Mouse (Mus musculus) left cerebral cortex, postnatal 36 days (tissue): Measurements from ENCODE around the gene Kif11. TPM values are rescaled to one million over a fixed set of nuclear protein-coding genes. Genes with fewer than 3 reads are reported as not detected.

ENCODE experiments used
- DNase-seq, 2 experiments: peaks; one replicate each; pipeline ENCODE4 v3.0.0; 2021 to 2022; ENCODE audit warnings: low spot score in 2 of 2, mixed read lengths in 1 of 2
- intact Hi-C: fragments of 180-260 bp; cut with DNase I; formaldehyde crosslinking; loops from one replicate; pipeline ENCODE4 v1.15.1; 2025
- total RNA-seq, 2 experiments: library from RNA; stranded (reverse); gene quantifications; 2 replicates each; pipeline ENCODE4 v1.2.3; 2021

The Kif11 gene
- total RNA-seq, 2 experiments from 2014 or later = 1.1 TPM

DNA sequence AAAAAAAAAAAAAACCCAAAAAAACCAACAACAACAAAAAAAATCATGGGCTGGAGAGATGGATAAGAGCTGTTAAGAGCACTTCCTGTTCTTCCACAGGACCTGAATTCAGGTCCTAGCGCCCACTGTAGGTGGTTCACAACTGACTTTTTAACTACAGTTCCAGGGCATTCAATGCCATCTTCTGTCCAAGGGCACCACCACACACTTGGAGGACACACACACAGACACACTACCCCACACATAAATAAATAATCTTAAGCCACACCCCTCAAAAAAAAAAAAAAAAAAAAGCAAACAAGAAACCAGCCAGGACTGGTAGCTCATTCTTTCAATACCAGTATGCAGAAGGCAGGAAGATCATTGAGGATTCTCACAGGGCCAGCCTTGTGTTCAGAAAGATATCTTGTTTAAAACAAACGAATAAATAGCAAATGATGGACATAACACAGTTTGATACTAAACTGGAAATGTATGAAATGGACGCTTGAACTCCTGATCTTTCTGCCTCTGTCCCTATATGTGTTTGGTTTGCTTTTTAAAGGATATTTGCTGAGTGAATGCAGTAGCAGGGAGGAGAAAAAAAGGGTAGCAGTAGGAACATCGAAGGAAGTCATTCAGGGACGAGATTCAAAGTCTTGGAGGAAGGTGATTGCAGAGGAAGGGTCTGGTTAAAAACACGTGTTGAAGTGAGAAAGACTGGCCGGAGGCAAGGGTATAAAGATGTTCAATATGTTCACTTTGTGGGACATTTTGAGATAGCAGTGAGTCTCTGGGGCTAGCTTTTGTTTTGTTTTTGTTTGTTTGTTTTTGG is 1.1 kb upstream of the Kif11 start:
- intact Hi-C loops = no loop called here
- DNase-seq = no peak

DNA sequence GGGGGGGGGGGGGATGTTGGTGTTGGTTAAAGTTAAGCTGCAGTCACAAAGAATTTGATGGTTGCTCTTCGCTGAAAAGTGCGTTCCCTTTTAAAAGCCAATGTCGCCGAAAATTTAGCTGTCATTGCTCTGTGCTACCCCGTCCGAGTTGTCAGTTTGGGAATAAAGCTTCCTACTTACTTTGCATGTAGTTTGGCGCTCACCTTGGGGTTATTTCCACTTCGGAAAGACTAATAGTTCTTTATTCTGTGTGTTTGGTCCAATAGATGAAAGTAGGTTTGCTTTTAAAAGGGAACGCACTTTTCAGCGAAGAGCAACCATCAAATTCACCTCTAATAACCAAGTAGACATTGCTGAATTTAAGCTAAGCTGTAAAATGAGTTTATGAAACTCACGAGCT is 638 bp downstream of the Kif11 start:
- intact Hi-C loops = no loop called here
- no peak for DNase-seq

GRCm38 (mm10) chr19:37377404-37377990 is 1.3 kb downstream of the Kif11 start:
- DNase-seq = no peak
- intact Hi-C loops = no loop called here

GRCm38 (mm10) chr19:37378816-37379215 is 2.6 kb downstream of the Kif11 start:
- intact Hi-C loops = no loop called here
- no peak for DNase-seq

- no peak for DNase-seq
- intact Hi-C loops = no loop called here
Observed at GRCm38 (mm10) chr19:37386126-37386525, 9.9 kb downstream of the Kif11 start.

- intact Hi-C loops = no loop called here
- no peak for DNase-seq
Observed at GRCm38 (mm10) chr19:37391869-37392268, 15.7 kb downstream of the Kif11 start.

- intact Hi-C loops = no loop called here
- no peak for DNase-seq
Observed at GRCm38 (mm10) chr19:37396279-37396678, 20.1 kb downstream of the Kif11 start.

DNA sequence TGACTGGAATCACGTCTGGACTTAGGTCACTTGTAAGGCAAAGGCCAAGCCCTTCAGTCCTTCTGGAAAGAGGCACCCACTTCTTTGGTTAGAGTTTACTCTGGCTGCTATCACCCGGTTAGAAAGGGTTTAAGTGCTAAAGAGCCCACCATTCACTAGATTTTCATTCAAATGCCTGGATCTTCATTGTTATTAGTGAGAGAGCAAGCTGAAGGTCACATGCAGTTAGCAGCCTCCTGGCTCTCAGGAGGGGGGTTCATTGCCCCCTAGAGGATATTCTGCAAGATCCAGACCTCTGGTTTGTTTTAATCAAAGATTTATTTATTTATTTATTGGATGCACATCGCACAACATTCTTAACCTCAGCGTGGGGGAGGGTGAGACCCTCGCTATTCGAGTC is 24.7 kb downstream of the Kif11 start:
- DNase-seq = no peak
- intact Hi-C loops = no loop called here

DNA sequence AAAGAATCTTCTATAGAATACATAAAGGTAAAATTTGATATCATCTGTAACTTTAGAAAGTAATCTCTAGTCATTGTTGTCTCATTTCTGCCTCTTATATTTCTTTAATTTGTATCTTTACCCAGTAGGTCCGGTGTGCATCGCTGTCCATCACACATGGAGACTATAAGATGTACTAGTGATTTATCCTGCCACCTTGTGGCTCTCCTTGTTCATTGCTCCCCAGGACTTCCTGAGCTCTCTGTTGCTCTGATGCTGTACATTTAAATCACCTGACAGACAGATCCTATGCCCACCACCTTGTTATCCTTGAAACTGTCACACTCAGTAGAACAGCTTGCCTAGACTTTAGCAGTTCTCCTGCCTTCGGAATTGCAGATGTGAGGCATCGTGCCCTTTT is 42.1 kb downstream of the Kif11 start:
- DNase-seq = peak in 1 of 2 experiments; percentile 14
- intact Hi-C loops = no loop called here

GRCm38 (mm10) chr19:37419613-37420012 is 43.4 kb downstream of the Kif11 start:
- intact Hi-C loops = no loop called here
- DNase-seq = peak; percentile 5 to 25

DNA sequence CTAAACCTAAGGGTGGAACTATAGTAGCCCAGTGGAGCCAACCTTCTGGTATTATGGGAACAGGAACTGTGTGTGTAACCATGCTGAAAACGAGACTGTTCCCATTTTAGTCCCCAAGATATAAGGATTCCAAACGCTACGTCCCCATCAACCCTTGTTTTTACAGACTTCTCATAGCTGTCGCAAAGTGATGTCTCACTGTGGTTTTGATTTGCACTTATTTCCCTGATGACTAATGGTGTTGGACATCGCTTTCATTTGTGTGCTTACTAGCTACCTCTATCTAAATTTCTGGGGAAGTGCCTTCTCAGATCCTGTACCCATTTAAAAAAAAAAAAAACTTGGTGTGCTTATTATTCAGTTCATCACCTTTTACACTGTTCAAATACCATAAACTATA is 52.4 kb downstream of the Kif11 start:
- intact Hi-C loops = no loop called here
- no peak for DNase-seq

- no peak for DNase-seq
- intact Hi-C loops = no loop called here
Observed at GRCm38 (mm10) chr19:37431139-37431756, 55.0 kb downstream of the Kif11 start.

- no peak for DNase-seq
- intact Hi-C loops = no loop called here
Observed at GRCm38 (mm10) chr19:37432868-37433570, 56.8 kb downstream of the Kif11 start.

DNA sequence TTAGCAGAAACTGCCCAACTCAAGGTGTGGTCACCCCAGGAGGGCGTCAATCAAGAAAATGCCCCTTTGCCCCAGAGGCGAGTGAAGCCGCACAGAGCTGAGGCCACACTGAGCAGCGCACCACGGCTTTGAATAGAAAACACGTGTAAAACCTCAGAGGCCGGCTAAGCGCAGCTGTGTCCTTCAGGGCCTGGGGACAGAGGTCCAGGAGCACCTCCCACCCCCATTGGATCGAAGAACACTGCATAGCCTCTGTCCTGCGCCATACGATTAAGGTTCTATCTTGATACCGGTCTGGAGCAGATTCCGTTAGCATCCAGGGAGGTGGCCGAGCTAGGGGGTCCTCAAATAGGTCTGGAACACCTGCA is 57.7 kb downstream of the Kif11 start:
- DNase-seq = no peak

GRCm38 (mm10) chr19:37434263-37434951 is 58.2 kb downstream of the Kif11 start, which contains the start of gene Hhex:
Gene Hhex (plus strand): TSS chr19:37434810.
- intact Hi-C loops = no loop called here
- DNase-seq = peak; percentile 27 to 44

More for the DNA sequence above, 57.7 kb downstream of the Kif11 start:
- intact Hi-C loops = no loop called here

GRCm38 (mm10) chr19:37435041-37435852 is 59.0 kb downstream of the Kif11 start:
- intact Hi-C loops = no loop called here

DNA sequence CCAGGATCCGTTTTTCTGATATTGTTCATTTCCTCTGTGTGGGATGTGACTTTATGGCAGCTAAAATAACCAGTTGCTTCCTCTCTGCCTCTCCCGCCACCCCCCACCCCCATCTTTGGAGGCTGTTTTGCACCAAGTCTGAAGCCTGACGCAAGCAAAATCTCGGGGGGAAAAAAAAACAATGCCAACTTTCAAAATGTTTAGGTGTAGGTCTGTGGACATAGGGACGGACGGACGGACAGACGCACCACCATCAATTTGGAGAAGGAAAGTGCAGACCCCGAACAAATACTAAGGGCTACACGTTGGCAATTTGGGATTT is 59.6 kb downstream of the Kif11 start:
- no peak for DNase-seq
- intact Hi-C loops = no loop called here

More at GRCm38 (mm10) chr19:37435041-37435852, 59.0 kb downstream of the Kif11 start:
- DNase-seq = no peak

GRCm38 (mm10) chr19:37436514-37437288 is 60.5 kb downstream of the Kif11 start:
- DNase-seq = no peak
- intact Hi-C loops = no loop called here
